Mouse (Mus musculus): ENCODE results near the gene Ppp1r15a. TPM values are rescaled to one million over a fixed set of nuclear protein-coding genes. Genes with fewer than 3 reads are reported as not detected.
"Not testable (repeated sequence)": the region's sequence is repeated elsewhere in the genome, so short reads cannot be mapped to it uniquely, and the experiment has no call there.

The Ppp1r15a gene
- total RNA-seq, 2 experiments from 2014 or later, result 79.3 to 186 TPM

DNA sequence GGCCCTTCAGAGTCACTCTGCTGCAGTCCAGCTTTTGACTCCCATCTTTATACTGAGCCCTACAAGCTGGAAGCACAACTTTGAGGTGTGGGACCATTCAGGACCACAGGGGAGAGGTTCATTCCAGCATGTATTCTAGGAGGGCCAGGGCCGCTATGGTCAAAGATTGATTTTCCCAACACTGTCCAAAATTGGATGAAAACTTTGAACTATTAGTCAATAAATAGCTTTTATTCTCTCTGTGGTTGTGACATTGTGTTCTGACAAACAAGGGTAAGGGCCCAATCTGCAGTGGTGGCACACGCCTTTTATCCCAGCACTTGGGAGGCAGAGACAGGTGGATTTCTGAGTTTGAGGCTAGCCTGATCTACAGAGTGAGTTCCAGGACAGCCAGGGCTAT is 27.9 kb upstream of the Ppp1r15a start:
- no peak for ATAC-seq (replicated peaks; ENCODE audit: low FRiP score, low TSS enrichment, poor library complexity, severe bottlenecking)

DNA sequence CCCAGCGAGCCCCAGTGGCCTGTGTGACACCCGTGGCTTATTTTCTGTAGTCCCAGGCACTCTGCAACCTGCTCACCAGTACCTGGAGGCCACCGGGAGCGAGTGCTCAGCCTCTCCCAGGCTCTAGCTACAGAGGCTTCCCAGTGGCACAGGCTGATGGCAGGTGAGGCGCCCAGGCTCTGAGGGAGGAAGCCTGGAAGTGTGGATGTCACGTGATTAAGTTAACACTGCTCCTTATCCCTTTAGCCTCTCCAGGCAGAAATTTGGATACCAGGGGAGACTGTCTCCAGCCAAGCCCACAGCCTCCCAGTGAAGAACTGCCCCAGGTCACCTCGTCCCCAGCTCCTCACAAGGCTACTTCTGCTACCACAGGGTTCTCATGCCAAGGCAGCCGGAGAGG is 27.5 kb upstream of the Ppp1r15a start:
- ATAC-seq (replicated peaks; ENCODE audit: low FRiP score, low TSS enrichment, poor library complexity, severe bottlenecking), result no peak

DNA sequence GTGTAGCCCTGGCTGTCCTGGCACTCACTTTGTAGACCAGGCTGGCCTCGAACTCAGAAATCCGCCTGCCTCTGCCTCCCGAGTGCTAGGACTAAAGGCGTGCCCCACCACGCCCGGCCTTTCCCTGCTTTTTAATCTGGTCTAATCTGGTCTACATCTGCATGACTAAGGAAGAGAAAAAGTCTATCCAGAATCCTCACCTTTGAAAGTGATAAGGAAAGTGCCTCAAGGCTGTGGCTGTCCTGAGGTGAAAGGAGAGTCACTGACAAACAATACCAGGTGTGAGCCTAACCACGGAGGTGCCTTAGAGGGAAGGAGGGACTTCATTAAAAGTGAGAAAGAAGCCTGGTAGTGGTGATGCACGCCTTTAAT is 25.4 kb upstream of the Ppp1r15a start:
- no peak for ATAC-seq (replicated peaks; ENCODE audit: low FRiP score, low TSS enrichment, poor library complexity, severe bottlenecking)

DNA sequence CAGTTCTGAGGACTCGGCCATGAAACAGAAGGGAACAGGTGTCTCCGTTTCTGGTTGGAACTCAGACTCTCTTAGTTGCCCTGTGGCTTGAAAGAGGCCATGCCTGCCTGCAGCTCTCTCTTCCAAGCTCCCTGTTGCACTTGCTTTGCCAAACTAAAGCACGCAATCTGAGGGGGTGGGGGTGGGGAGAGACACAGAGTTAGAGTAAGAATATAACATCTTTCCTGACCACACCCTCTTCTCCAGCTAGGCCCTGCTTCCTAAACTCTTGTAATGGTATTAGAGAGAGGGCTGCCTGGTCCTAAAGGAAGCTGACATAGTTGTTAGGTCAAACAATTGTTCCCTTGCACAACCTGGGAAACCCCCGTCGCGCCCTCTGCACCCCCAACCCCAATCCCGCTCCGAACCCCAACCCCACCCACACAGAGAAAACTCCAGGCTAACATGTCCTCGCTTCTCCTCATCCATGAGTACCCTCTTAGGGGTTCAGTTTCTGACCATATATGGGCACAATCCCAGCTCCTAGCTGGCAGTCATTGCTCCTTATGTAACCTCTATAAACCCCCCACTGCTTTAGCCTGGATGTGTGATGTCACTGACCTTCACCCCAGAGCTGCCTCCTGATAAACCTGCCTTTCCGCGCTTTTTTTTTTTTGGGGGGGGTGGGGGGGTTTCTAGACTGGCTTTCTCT is 24.9 kb upstream of the Ppp1r15a start:
- ATAC-seq (replicated peaks; ENCODE audit: low FRiP score, low TSS enrichment, poor library complexity, severe bottlenecking), result no peak

DNA sequence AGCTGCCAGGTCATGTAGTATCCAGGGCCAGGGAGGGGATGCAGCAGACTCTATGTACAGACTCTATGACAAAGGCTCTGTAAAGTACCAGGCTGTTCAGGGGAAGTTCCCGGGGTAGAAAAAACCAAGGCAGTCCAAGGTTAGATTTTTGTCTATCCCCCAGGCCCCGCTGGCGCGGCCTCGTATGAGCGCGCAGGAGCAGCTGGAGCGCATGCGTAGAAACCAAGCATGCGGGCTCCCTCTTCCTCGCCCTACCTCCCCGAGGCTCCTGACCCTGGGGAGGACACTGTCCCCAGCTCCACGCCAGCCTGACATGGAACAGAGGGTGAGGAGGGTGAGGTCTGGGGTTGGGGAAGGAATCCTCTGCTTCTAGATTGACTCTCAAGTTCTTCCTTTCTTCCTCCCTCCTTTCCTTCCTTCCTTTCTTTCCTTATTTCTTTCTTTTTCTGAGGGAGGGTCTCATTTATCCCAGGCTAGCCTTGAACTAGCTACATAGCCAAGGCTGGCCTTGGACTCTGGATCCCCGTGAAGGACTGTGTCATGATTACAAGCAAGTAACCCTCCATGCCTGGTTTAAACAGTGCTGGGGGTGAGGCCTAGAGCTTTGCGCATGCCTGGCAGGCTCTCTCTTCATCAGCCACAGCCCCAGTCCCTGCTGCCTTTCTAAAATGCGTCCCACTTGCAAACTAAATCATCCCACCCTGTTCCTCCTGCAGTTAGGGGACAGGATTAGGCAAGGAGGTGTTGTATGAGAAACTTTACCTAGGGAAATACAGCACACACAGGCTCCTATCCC is 23.8 kb upstream of the Ppp1r15a start:
- ATAC-seq (replicated peaks; ENCODE audit: low FRiP score, low TSS enrichment, poor library complexity, severe bottlenecking), result no peak

DNA sequence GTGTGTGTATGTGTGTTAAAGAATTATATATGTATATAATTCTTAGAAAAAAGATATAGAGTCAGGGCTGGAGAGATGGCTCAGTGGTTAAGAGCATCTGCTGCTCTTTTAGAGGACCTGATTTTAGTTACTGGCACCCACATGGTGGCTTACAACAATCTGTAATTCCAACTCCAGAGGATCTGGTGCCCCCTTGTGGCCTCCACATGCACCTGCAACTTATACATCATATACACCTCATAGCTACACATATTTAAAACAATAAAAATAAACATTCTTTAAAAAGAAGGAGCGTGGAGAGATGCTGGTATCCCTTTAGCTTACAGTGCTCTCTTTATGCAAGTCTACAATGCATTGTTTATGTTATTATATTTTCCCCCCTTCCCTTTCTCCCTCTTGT is 18.5 kb upstream of the Ppp1r15a start:
- ATAC-seq (replicated peaks; ENCODE audit: low FRiP score, low TSS enrichment, poor library complexity, severe bottlenecking), result no peak

DNA sequence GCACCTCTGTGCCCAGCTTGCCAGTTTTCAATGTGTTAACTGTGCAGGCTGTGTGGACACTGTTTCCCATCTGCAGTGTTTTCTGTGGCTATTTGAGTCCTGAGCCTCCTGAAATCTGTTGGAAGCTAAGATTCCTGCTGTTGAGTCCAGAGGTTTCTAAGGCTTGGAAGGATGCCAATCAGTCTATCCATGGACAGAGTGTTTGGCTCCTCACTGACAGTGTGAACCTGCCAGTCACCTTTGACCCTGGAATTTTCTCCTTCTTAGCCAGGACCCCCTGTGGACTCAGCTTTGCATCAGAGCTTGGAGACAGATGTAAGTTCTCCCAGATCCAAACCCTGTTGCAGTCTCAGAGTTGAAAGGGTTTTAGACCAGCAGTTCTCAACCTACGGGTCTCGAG is 14.1 kb upstream of the Ppp1r15a start:
- ATAC-seq (replicated peaks; ENCODE audit: low FRiP score, low TSS enrichment, poor library complexity, severe bottlenecking), result no peak

DNA sequence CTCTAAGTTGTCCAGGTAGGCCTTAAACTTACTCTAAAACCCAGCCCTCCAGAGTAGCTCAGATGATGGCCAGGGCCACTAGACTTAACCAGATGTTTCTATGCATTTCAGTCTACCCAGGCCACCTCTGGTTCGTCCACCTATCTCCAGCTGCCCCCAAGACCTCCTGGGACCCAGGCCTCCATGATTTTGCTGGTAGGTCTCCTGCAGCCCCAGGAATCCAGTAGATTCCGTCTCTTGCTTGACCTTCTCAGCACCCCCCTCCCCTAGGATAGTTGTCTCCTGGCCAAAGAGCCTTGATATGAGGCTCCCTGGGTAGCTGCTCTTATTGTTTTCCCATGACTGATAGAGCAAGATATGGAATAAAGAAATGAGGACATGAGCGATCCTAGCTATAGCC is 13.0 kb upstream of the Ppp1r15a start:
- no peak for ATAC-seq (replicated peaks; ENCODE audit: low FRiP score, low TSS enrichment, poor library complexity, severe bottlenecking)

DNA sequence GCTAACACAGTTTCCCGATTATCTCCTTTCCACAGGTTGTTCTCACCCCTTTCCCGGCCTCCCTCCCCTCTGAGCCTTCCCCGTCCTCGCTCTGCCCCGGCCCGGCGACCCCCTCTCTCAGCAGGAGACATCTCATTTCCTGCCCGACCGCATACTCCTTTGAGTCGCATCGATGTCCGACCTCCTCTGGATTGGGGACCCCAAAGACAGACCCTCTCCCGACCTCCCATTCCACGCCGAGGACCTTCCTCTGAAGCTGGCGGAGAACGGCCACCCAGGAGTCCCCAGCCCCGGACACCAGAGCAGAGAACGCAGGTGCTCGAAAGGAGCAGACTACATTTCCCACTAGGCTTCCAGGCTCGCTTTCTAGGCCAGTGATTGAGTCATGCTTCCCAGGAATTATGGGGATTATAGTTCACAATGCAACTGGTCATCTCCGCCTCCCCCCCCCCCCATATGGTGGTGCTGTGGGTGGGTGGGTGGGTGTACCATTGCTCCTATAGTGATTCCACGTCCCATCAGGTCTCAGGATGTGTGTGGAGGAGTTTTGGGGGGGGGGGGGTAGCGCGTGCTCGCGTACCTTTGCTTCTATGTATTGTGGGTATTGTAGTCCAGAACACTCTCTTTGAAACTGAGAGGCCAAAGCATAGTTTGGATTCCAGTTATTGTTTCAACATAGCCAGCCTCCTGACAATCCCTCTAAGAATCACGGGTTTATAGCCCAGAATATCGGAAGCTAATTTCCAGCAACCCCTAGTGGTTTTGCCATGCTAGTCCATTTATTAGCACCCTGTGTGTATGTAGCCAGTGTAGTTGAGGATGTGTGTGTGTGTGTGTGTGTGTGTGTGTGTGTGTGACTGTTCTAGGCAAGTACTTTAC is 12.3 kb upstream of the Ppp1r15a start:
- 0 out of 2 replicates have a peak, but pooled peaks have one; percentile 55 for ATAC-seq (replicated peaks; ENCODE audit: low FRiP score, low TSS enrichment, poor library complexity, severe bottlenecking)

DNA sequence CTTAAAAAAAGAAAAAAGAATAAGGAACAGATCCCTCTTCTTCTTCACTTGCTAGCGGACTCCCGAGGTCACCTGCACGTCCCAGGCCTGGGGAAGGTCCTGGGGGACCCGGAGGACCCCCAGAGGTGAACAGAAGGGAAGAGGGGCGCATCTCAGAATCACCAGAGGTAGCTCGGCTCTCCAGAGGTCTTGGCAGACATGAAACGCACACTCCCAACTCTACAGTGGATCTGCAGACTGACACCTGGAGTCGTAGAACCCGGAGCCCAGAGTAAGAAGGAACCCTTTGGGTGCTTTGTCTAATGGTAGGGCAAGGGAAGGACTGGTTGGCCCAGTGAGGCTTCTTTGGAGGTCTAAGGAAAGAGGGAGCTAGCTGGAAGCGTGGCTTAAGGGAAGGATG is 11.5 kb upstream of the Ppp1r15a start:
- ATAC-seq (replicated peaks; ENCODE audit: low FRiP score, low TSS enrichment, poor library complexity, severe bottlenecking), result no peak

DNA sequence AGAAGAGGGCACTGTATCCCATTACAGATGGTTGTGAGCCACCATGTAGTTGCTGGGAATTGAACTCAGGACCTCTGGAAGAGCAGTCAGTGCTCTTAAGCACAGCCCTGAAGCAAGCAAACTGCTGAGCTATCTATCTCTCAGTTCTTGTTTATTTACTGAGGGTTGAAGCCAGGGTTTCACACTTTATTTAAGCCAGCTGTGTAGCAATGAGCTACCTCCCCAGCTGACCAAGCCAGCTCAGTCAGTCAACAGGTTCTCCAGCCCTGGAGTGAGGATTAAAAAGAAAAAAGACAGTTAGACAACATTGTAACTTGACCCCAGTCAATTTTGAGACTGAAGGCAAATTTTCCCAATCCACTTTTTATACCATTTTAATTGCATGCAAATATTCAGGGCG is 9.6 kb upstream of the Ppp1r15a start:
- no peak for ATAC-seq (replicated peaks; ENCODE audit: low FRiP score, low TSS enrichment, poor library complexity, severe bottlenecking)

DNA sequence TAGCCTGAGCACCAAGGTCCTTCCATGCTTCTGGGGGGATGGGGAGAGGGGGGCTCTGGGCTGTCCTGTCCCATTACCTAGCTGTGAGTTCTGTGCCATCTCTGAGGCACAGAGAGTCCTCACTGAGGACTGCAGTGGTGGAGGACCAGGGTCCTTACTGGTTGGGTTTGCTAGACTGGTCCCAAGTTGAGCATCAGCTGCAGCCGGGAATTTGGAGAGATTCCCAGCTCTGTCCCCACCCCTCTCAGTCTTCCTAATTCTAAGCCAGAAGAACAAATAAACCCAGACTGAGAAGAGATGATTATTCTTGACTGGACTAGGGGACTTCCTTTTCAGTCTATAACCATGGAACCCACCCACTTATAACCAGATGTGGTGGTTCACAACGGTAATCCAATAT is 4.6 kb upstream of the Ppp1r15a start:
- ATAC-seq (replicated peaks; ENCODE audit: low FRiP score, low TSS enrichment, poor library complexity, severe bottlenecking), result no peak

DNA sequence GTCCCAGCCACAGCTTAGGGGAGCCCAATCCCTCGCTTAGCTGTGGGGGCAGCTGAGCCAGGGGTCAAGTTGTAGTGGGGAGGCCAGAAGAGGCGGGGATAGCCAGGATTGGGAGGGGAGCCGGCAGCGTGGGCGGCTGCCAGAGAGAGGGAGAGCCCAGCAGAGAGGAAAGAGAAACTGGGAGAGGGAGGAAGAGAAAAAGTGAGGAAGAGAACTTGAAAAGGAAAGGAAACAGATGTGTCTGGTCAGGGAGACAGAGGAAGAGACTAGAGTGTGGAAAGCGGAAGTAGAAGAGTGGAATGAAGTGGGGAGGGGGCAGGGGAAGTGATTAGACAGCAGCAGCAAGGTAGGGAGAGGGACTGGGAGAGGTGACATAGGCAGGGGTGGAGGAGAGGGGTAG is 3.4 kb upstream of the Ppp1r15a start:
- ATAC-seq (replicated peaks; ENCODE audit: low FRiP score, low TSS enrichment, poor library complexity, severe bottlenecking), result no peak

DNA sequence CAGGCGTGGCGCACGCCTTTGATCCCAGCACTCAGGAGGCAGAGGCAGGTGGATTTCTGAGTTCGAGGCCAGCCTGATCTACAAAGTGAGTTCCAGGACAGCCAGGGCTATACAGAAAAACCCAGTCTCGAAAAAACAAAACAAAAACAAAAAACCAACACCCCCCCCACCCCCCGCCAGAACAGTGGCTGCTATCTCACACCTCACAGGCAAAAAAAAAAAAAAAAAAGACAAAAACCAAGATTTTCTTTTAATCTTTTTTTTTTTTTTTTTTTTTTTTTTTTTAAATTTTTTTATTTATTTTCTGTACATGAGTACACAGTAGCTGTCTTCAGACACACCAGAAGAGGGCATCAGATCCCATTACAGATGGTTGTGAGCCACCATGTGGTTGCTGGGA is 1.1 kb upstream of the Ppp1r15a start:
- ATAC-seq (replicated peaks; ENCODE audit: low FRiP score, low TSS enrichment, poor library complexity, severe bottlenecking), result not testable (repeated sequence)

DNA sequence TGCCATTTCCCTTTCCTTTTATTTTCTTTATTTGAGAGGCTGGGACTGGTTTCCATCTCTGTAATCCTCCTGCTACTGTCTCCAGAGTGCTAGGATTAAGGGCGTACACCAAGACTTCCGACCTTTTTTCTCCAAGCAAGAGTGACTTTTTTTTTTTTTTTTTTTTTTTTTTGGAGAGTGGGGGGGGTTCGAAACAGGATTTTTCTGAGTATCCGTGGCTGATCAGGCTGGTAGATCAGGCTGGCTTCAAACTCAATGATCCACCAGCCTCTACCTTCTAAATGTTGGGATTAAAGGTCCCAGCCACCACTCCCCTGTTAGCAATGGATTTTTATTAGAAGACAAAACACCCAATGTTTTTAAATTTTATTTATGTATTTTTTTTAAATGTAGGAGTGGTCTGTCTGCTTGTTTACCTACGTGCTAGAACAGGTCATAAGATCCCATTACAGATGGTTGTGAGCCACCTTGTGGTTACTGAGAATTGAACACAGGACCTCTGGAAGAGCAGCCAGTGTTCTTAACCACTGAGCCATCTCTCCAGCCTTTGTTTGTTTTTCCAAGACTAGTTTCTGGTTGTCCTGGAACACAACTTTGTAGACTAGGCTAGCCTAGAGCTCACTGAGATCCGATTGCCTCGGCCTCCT is 529 bp upstream of the Ppp1r15a start:
- ATAC-seq (replicated peaks; ENCODE audit: low FRiP score, low TSS enrichment, poor library complexity, severe bottlenecking), result no peak

DNA sequence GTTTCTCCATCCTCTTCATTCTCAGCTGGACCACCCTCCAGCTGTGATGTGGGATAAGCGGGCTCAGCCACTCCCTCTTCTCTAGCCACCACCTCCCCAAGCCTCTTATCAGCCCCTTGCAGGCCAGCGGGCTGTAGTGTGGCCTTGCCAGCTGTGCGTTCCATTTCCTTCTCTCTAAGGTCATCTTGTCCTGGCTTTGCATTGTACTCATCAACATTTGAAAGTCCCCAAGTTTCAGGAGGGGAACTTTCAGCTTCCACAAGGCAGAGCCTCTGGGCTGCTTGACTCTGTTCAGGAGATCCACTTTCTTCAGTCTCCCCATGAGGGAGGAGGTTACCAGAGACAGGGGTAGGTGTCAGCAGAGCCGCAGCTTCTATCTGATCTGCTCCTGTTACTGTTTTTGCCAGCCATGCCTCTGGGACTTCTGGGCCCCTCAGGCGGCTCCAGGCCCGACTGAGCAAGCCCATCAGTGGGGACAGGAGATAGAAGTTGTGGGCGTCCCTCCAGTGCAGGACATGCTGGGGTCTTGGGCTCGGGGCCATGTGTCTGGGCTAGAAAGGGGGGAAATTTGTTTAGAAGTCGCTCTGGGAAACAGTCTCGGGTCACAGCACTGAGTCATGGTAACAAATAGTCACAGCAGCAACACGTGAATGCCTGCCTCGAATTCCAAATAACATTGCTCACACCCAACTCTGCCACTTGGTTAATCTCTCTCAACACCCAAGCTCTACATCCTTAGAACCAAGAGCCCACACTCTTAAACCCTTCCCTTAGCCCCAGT is 1.0 kb downstream of the Ppp1r15a start:
- ATAC-seq (replicated peaks; ENCODE audit: low FRiP score, low TSS enrichment, poor library complexity, severe bottlenecking), result peak; percentile 78

DNA sequence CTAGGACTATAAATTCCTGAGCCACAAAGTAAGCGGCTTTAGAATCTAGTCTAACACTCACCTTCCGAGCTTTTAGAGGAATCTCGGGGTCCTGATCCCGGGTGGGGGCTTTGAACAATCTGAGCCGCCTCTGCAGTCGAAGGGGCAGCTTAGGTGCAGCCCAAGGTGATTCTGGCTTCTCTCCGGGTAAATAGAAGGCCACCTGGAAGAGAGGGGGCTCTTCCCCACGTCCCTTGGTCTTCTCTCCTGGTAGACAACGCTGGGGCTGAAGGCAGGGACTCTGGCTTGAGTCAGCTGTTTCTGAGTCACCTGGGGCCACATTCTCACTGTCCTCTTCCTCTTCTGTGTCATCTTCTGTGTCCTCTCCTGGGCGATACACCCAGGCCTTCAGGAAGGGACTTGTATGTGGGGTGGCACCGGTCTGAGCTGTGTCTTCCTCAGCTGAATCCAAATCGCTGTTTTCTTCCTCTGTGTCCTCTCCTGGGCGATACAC is 2.3 kb downstream of the Ppp1r15a start:
- ATAC-seq (replicated peaks; ENCODE audit: low FRiP score, low TSS enrichment, poor library complexity, severe bottlenecking), result no peak

DNA sequence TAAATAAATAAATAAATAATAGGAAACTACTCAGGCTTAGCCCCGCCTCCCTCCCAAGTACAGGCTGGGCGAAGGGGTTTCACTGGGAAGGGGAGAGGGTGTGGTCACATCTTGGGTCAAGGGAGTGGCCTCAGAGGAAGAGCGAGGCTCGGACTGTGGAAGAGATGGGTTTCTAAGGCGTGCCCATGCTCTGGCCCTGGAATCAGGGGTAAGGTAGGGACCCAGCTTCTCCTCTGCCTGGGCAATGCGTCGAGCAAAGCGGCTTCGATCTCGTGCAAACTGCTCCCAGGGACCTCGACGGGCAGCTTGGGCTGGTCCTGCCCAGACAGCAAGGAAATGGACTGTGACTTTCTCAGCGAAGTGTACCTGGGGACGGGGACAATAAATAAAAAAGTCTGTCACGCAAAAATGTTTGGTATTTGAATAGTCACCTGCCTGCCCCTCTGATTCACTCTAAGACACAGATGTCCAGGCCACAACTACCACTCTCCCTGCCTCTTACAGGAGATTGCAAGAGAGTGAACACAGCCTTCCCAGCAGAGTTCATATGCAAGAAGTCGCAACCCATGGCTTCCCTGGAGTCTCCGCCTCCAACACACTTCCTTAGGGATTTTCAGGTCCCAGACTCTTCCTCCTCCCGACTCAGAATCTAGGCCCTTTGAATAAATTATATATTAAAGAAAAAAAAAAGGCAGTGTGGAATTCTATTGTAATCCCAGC is 3.0 kb downstream of the Ppp1r15a start:
- no peak for ATAC-seq (replicated peaks; ENCODE audit: low FRiP score, low TSS enrichment, poor library complexity, severe bottlenecking)

All from megakaryocyte-erythroid progenitor cell, adult 5-6 weeks (primary cell).